Mouse (Mus musculus): ENCODE measurements at regions not wholly inside any gene's neighbourhood (a gene's known extent, or its start where the extent isn't known, plus 50 kb on each side); places are given as distances from the start of the nearest gene placed in this dataset.

DNA sequence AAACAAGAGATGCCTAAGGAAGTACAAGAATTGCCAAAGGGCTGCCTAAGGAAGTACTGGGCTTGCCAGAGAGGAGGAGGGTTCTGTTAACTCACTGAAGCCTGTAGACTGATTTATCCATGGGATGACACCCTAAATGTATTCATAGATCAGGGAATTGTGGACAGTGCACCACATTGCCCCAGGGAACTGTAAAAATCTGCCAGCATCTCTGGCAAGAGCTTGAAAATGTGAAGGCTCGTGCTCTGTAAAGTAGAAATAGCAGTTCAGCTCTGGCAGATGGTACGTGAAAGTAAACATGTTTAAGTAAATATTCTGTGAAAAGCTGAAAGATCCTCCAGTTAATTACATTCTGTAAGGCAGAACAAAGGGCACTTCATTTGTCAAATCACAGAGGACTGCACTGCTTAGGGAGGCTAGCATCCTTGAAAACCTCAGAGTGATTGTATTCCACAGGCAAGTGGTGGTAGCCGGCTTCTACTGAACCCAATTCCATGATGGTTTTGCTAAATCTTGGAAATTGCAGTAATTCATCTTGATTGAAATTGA, 445.9 kb upstream of the Grin3a start:
- no peak for DNase-seq (ENCODE audit: inconsistent age in 2 of 2, low spot score in 1 of 2)

DNA sequence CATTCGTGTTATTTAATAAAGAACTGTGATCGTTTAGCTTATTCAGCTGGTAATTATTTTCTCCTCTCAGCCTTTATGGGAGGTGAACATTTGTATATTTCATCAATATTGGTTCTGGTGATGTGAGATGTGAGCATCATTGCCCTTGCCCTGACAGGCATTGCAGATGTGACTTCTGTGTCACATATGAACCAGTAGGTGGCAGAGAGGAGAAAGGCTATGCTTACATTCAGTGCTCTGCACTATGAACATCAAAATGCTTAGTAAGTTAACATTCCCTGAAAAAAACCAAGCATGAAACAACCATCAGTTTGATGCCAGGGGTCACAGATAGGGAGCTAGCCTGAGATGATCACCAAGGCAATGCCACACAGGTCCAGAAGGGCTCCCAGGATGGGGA, 441.1 kb upstream of the Grin3a start:
- no peak for DNase-seq (ENCODE audit: inconsistent age in 2 of 2, low spot score in 1 of 2)

DNA sequence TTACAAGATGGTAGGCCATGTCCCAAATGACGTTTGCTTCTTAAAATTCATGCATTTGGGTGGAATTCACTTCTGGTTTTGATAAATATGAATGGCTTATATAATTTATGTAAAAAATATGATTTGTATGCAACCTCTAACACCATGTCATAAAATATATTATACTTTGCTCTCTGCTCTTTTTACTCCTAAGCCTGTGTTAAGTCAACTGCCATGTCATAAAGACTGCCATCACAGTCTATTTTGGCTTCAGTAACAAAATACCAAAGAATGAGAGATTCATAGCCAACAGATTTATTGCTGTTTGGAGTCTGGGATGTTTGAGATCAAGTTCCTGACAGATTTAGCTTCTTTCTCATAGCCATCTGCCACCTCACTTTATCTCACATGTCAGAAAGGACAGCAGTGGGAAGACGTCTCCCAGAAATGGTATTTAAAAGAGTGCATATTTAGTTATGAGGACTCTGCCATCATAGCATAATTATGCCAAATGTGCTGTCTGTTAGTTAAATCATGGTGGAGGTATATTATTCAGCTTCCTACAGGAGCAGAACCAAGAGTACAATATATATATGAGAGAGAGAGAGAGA, 413.6 kb upstream of the Grin3a start:
- no peak for DNase-seq (ENCODE audit: inconsistent age in 2 of 2, low spot score in 1 of 2)

DNA sequence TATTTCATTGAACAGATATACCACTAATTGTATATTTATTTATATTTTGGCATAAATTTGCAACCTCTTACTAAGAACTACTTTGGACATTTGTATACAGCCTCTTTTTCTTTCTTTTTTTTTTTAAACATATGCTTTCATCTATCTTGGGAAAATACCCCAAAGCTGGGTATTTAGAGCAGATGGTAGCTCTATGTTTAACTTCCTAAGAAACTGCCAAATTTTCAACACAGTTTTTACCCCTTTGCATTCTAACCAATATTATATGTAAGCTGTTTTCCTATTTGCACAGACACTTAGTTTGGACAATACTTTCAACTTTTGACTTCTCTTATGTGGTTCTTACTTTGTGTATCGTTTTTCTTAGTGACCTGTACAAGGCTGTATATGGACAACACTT, 396.5 kb upstream of the Grin3a start:
- no peak for DNase-seq (ENCODE audit: inconsistent age in 2 of 2, low spot score in 1 of 2)

DNA sequence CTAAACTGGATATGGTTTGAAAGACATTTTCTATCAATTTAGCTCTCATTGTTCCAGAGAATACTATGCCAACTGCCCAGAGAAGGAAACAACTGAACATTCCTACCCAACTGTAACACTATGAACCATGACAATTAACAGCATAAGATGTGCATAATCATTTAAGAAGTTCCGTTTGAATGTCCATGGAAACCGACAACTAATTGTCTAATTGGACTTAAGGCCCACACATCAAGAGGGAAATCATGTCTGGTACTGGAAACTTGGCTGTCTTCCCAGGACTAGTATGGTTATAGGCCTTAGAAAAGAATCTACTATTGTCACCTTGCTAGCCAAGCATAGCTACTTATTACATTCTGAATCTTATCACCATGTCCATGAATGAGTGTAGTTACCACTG, 395.4 kb upstream of the Grin3a start:
- DNase-seq (ENCODE audit: inconsistent age in 2 of 2, low spot score in 1 of 2), result no peak

DNA sequence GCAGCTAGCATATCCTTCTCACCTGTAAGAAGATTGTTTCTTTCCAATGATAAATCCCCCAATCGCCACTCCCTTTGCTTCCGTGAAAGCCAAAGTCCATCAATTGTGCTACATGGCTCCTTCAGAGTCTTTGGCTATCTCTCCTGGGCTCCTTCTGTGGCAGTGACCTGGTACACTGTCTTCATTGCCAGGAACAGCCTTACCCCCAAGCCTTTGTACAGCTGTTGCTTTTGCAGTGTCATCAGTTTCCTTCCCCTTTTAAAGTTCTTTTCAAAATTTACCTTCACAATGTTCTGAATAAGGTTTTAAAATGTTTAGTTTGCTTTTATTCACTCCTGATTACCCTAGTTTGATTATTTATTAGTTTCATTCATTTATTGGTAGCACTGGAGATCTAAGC, 393.8 kb upstream of the Grin3a start:
- DNase-seq (ENCODE audit: inconsistent age in 2 of 2, low spot score in 1 of 2), result no peak

DNA sequence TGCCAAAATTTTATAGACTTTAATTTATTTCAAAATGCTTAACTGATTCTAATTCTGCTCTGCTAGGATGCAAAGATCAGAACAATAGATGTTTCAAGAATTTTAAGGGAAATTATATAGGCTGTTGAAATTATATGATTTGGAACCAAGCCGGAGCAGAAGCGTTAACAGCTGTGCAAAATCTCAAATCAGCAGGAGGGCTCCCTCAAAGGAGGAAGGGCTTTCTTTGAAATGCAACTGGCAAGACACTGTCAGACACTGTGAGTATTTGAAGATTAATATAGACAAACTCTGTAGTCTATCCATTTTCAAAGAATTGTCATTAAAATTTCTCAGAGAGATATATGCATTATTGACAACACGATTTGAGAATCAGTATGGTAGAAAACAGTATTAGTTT, 389.9 kb upstream of the Grin3a start:
- DNase-seq (ENCODE audit: inconsistent age in 2 of 2, low spot score in 1 of 2), result no peak

DNA sequence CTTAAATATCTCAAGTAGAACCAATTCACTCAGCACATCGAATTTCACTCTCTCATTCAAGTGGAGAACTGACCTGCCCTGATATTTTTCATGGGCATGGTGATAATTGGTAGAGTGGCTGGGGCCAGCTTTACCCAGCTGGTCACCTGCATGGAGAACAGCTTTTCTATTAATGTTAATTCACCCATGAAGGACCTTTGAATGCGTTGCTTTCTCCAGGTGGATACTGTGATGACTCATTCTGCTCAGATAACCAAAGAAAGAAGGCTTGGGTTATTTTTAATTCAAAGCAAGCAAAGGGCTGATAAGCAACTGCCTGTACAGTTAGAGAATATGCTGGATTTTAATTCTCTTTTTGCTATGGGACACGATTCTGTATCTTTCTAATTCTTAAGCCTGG, 357.8 kb upstream of the Grin3a start:
- DNase-seq (ENCODE audit: inconsistent age in 2 of 2, low spot score in 1 of 2), result no peak

DNA sequence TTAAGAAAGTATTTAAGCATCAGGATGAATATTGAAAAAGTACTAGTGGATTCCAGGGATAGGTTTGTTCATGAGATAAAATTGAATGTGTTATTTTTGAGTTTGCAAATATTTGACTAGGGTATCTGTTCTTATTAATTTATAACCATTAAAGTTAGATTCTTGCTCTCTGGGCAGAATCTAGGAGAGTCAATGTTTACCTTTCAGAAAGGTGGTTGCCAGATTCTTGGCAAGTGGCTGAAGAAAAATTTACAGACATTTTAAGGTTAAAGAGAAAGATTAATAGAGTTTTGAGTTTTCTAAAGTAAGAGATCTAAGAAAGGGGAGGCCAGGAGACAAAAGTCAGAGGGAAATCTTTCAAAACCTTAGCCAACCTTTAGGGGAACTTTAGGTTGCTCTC, 331.7 kb upstream of the Grin3a start:
- no peak for DNase-seq (ENCODE audit: inconsistent age in 2 of 2, low spot score in 1 of 2)

DNA sequence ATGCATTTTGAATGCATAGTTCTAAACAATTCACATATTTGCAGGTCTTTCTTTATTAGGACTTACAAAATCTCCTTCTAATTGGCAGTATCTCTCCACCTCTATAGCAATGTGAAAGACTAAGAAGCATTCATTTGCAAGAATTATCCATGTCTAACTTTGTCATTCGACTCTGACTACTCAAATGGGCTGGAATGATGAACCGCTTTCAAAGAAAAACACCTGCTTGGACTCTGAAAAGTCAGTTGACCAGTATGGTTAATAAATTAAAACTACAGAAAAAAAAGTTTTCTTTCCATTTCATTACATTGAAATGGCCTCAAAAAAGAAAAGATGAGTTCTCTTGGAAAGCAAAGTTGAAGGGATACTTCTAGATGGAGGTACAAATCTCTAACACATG, 331.1 kb upstream of the Grin3a start:
- DNase-seq (ENCODE audit: inconsistent age in 2 of 2, low spot score in 1 of 2), result no peak

DNA sequence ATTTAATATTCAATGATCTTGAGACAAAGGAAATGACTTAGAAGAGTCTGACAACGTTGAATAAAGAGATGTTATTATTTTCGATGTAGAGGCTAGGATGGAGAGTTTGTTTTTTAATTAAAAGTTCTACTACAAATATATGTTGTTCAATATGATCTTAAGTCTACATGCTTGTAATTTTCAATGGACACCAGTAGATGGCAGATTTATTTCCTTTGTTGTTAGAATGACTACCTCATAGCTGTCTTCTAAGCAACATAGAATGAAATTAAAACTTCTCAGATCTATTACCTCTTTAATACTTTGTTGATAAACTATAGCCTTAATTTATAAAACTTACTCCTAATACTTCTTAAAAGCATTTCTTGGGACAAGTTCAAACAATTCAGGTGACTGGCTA, 315.3 kb upstream of the Grin3a start:
- DNase-seq (ENCODE audit: inconsistent age in 2 of 2, low spot score in 1 of 2), result no peak

DNA sequence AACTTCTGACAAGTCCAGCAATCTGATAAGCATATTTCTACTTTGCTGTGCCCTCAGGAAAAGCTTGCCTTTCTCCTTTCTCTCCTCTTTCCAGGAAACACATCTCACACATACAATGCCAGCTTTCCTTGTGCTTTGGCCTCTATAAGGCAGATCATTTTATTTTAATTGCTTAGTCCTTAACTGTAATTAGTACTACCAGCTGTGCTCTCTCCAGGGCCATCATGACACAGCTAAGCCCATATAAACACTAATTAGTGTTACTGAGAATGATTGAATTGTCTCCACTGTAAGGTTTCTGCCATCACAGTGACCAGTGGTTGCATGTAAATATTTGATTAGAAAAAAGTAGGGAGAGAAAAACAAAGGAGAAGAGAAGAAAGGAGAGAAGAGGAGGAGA, 300.4 kb upstream of the Grin3a start:
- no peak for DNase-seq (ENCODE audit: inconsistent age in 2 of 2, low spot score in 1 of 2)

DNA sequence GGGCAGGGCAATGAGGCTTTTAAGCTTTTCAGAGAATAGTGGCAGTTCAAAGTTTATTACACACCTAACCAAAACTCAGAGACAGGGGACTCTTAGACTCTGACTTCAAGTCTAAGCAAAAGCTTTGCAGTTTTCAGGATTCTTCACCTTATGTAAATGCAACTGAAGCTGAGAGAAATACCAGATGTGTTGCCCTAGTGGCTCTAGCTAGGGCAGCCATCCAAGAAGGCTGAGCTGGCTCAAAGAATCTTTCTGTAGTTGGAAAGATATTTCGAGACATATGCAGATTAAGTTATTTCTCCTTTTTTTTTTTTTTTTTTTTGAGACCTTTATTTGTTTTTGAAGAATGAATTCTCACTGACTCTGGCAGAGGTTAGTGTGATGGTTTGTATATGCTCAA, 284.7 kb upstream of the Grin3a start:
- DNase-seq (ENCODE audit: inconsistent age in 2 of 2, low spot score in 1 of 2), result no peak

DNA sequence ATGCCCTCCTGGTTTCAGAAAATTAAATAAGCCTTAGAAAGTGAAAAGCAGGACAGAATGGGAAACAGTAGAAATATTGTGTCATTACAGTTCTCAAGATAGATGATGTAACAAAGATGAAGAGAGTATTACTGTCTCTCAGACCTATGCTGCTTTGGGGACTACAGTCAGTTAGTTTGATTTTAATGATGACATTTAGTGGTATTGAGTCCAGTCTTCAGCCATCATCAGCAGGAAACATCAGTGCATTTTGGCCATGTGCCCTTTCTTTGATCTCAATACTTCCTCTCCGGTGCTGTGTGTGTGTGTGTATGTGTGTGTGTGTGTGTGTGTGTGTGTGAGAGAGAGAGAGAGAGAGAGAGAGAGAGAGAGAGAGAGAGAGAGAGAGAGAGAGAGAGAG, 261.0 kb upstream of the Grin3a start:
- no peak for DNase-seq (ENCODE audit: inconsistent age in 2 of 2, low spot score in 1 of 2)

DNA sequence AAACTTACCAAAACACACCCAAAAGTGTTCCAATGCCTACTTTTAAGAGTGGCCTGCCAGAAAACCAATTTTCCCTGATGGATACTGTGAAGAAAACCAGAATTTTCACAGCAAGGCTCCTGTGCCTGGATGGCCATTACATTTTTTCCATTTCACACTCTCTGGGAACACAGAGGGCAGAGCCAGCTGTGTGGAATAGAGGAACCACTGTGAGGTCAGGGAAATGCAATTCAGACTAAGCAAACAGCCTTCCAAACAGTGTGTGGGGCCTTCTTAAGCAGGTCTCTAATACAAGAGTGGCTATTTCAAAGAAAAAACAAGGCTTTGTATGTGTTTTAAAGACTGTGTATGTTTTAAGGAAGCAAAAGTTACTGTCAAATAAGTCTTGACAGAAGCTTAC, 242.3 kb upstream of the Grin3a start:
- no peak for DNase-seq (ENCODE audit: inconsistent age in 2 of 2, low spot score in 1 of 2)

DNA sequence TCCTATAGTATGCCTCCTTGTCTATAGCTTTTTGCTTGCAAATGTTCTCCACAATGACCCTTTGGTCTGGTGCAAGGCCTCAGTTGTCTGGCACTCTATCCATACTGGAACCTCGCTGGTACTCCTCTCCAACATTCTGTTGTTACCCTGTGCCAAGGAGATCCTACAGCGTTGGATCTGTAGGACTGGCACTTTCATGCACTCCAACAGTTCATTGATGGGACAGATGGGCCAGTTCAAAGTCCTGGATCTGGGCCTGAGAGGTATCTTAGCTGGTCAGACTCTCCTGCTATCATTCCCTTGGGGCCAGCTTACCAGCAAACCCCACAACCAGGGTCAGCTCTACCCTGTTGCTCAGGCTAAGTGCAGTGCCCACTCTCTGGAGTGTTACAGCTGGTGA, 241.1 kb upstream of the Grin3a start:
- DNase-seq (ENCODE audit: inconsistent age in 2 of 2, low spot score in 1 of 2), result no peak

DNA sequence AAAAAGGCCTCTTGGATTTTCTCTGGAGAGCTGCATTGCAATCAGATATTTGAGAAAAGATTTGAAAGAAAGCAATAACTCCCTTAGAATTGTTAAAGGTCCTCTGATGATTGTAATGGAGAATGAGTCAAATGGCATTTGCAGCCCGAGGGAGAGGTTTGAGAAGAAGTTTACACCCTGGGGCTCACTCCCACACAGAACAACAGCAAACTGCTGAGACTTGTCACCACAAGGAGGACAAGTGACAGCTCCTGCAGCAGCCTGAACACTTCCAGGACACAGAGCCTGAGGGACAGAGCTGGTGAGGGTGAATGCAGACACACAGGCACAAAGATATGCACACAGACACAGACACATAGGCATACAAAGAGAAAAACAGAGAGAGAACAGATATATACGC, 210.0 kb upstream of the Grin3a start:
- no peak for DNase-seq (ENCODE audit: inconsistent age in 2 of 2, low spot score in 1 of 2)

DNA sequence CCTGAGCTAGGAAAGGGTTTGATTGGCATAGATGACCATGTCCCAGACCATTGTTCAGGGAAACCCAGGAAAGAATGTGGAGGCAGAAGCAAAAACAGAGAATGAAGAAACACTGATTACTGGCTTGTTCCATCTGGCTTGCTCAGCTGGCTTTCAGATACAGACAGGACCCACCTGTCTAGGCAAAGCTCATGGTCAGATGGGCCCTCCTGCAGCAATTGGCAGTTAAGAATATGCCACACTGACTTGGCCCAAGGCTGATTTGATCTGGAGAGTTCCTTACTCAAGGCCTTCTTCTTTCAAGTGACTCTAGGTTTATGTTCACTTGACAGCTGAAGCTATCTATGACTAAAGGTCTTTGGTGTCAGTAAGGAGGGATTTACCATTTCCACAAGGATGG, 195.9 kb upstream of the Grin3a start:
- DNase-seq (ENCODE audit: inconsistent age in 2 of 2, low spot score in 1 of 2), result no peak

DNA sequence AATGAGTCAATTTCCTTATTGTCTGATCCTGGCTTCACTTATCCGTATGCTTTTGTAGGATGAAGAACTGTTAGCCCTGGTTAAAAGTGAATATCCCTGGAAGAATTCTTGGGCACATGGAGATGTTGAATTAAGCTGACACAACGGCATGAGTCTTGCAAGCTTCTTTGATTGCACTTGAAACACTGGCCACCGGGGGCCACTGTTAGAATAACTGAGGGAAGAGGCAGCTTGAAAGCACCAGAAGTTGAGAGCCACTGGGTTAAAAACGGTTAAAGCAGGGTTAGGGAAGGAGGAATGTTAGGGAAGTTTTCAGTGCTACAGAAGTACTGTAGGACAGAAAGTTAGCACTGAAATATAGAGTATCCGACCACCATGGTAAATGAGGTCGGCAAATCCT, 190.5 kb upstream of the Grin3a start:
- peak in 1 of 2 experiments; percentile 21 for DNase-seq (ENCODE audit: inconsistent age in 2 of 2, low spot score in 1 of 2)

DNA sequence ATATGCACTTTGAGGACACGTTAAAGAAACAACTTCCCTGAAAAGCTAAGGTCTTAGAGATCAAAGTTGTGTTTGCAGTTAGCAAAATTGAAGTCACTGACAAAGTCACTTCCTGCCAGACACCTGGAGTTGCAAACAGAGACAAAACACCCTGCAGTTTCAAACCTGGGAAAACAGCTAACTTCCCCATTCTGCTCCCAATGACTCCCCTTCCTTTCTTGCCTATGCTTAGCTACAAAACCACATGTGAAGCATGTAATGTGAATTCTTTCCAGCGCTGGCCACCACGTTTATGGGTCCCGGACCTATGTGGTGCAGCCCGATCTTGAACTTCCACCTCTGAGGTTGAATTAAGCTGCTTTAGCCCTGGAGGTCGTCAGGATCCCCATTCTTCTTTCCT, 179.8 kb upstream of the Grin3a start:
- DNase-seq (ENCODE audit: inconsistent age in 2 of 2, low spot score in 1 of 2), result no peak
